Mouse (Mus musculus) A20 (cell line): Measurements from ENCODE around the gene Spty2d1.
"Not testable (repeated sequence)": the region's sequence is repeated elsewhere in the genome, so short reads cannot be mapped to it uniquely, and the experiment has no call there.

Source experiments
- DNase-seq: peaks from one replicate; pipeline ENCODE4 v3.0.0-alpha.2; 2011; ENCODE audit warnings: low read depth, low spot score

The Spty2d1 gene

GRCm38 (mm10) chr7:46989387-46989786 is 18.8 kb downstream of the Spty2d1 start:
- not testable (repeated sequence) for DNase-seq

GRCm38 (mm10) chr7:46987073-46987472 is 21.1 kb downstream of the Spty2d1 start:
- DNase-seq, result no peak

GRCm38 (mm10) chr7:46986646-46987045 is 21.6 kb downstream of the Spty2d1 start:
- DNase-seq, result no peak

- no peak for DNase-seq
These were observed 22.3 kb downstream of the Spty2d1 start for GRCm38 (mm10) chr7:46985718-46986505.

- DNase-seq, result no peak
These were observed 24.9 kb downstream of the Spty2d1 start, which contains the start of gene Gm9999 for GRCm38 (mm10) chr7:46983280-46983679. Gm9999 (plus strand) TSS chr7:46983580.

- DNase-seq, result no peak
These were observed 32.8 kb downstream of the Spty2d1 start for GRCm38 (mm10) chr7:46975456-46975855.

- no peak for DNase-seq
These were observed 33.6 kb downstream of the Spty2d1 start for GRCm38 (mm10) chr7:46974648-46975047.

GRCm38 (mm10) chr7:46969898-46970297 is 38.3 kb downstream of the Spty2d1 start:
- no peak for DNase-seq

- DNase-seq, result no peak
These were observed 44.1 kb downstream of the Spty2d1 start for GRCm38 (mm10) chr7:46964070-46964469.

- peak; percentile 80 for DNase-seq
These were observed 45.2 kb downstream of the Spty2d1 start for GRCm38 (mm10) chr7:46962806-46963618.

GRCm38 (mm10) chr7:46962132-46962531 is 46.1 kb downstream of the Spty2d1 start:
- no peak for DNase-seq

- DNase-seq, result no peak
These were observed 47.2 kb downstream of the Spty2d1 start for GRCm38 (mm10) chr7:46960991-46961390.

GRCm38 (mm10) chr7:46958853-46959252 is 49.4 kb downstream of the Spty2d1 start:
- DNase-seq, result peak; percentile 30

- peak; percentile 96 for DNase-seq
These were observed 50.1 kb downstream of the Spty2d1 start, which contains the start of gene Uevld for GRCm38 (mm10) chr7:46957831-46958691. Uevld (minus strand) TSS chr7:46958527.
